Mouse (Mus musculus): ENCODE measurements around the gene Olfr401.
"Not testable (repeated sequence)": the region's sequence is repeated elsewhere in the genome, so short reads cannot be mapped to it uniquely, and the experiment has no call there.

Olfr401 gene

DNA sequence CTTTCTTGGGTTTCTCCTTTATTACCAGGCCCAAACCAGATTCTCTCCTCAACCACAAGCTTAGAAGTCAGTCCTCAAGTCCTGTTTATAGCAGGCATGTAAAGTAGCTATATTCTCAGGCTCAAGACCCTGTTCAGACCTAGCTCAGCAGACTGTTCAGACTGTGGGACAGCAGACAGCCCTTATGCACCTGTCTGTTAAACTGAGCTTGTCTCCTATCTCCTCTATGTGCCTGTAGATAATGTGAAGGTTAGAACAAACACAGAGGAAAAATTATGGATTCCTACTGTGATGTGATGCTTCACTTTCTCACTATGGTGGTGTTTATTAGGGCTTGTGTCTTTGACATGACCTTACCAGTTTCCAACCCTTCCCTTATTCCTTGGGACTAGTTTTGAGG is at the start of gene Olfr401:
Gene Olfr401 (plus strand): TSS at position 301 of the 400 bp plus-strand sequence.
- no peak for DNase-seq (ENCODE audit: low spot score in 2 of 2)

DNA sequence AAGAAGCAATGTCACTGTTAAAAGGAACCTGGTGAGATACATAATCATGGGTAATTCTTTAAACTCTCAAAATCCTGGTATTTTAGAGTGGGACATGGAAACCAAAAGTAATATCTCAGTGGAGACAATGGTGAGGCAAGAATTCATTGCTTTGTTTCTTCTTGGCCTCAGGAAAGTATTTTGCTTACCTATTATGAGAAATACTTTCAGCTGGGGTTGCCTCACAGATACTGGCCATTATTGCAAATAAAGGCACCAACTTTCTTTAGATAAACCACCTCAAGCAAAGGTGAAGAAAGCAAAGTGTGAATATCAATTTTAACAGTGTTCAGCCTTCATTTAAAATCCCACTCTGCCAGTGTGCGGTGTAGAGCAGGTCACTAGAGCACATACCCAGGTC is 43.9 kb upstream of the Olfr401 start, which contains the start of gene Zfp616:
Gene Zfp616 (plus strand): TSS at position 301 of the 400 bp plus-strand sequence.
- no peak for DNase-seq (ENCODE audit: low spot score in 2 of 2)

DNA sequence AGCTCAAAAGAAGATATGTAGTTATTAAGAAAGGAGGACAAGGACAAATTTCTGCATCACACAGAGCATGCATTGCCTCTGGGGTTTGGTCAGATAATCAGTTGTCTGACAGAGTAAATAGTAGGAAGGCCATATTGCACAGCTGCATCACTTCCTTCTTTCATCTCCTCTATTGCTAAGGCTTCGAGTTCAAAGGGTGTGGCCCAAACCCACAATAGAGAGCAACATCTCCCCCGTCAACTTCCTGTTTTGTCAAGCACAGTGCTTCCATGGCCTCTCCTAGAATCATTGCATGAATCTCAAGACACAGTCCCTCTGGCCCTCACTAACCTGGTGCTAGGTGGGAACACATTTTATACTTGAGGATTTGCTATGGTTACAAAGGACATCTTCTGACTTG is 12.8 kb upstream of the Olfr401 start:
- no peak for DNase-seq (ENCODE audit: low spot score in 2 of 2)

DNA sequence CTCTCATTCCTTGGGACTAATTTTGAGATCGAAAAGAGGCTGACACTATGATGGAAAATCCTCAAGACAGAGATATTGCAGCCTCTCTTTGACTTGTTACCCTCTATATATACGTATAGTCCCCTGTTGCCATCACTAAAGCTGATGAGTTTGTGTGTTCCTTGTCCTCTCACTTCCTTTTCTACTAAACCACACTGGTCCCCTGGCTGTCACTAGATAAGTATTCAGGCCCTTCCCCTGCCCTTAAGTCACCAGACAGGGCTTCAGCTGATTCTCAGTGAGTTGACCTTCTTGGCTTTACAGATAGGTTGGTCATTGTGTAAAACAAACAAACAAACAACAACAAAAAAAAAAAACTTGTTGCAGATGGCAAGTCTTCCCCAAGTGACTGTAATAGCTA is 12.0 kb upstream of the Olfr401 start:
- DNase-seq (ENCODE audit: low spot score in 2 of 2): no peak

DNA sequence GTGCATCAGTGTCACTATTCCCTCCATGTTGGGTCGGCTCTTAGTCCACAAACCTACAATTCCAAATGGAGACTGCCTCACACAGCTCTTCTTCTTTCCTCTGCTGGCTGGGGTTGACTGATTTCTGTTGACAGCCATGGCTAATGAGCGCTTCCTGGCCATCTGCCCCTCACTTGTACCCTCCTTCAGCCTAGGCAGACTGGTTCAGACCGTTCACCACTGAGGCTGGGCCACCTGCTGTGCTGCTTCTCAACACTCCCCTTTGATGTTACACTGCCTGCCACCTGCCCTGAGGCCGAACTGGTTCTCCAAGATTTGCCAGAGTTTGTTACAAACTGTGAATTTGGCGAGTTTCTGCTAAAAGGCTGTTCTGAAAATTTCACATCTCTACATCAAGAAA is 8.4 kb upstream of the Olfr401 start:
- DNase-seq (ENCODE audit: low spot score in 2 of 2): no peak

DNA sequence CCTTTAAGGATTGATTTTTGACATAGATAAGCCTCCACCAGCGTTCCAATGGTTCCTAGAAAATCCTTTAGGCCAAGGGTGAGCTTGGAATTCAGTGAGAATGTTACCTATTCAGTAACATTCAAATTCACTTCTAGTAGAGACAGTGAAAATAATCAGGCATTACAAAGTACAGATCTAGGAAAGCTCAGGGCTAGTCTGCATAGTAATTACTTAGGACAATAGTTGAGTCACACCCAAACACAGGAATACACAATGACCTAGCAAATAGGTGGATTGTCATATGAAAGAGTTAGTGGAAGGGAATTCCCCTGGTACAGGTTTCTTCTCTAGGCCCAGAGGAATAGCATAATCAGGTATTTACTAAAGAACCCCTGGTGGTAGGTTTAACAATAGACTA is 26.5 kb downstream of the Olfr401 start:
- DNase-seq (ENCODE audit: low spot score in 2 of 2): not testable (repeated sequence)

DNA sequence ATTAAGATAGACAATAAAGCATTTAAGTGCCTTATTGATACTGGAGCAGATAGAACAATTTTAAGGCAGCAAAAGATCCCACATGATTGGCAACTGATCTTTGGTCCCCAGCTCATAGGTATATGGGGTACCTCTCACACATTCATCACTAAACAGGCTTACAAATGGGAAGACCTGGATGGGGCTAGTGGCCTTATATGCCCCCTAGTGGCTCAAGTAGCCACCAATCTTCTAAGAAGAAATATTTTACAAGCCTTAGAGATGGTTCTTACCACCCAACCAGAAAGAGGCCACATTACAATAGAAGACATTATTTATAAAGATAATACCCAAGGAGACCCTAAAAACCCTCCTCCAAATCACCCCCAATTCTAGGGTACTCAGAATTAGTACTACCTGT is 32.4 kb downstream of the Olfr401 start:
- DNase-seq (ENCODE audit: low spot score in 2 of 2): no peak

DNA sequence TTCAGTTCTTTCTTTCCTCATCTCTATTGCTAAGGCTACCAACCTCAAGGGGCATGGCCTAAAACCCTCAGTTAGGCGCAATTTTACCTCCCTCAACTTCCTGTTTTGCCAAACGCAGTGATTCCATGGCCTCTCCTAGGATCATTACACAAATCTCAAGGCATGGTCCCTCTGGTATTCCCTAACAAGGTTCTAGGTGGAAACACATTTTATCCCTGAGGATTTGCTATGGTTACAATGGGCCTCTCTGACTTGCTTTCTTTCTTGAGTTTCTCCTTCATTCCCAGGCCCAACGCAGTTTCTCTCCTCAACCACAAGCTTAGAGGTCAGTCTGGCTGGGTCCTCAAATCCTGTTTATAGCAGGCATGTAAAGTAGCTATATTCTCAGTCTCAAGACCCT is 39.7 kb downstream of the Olfr401 start, which contains the start of gene Olfr402:
Gene Olfr402 (plus strand): TSS at position 301 of the 400 bp plus-strand sequence.
- no peak for DNase-seq (ENCODE audit: low spot score in 2 of 2)

DNA sequence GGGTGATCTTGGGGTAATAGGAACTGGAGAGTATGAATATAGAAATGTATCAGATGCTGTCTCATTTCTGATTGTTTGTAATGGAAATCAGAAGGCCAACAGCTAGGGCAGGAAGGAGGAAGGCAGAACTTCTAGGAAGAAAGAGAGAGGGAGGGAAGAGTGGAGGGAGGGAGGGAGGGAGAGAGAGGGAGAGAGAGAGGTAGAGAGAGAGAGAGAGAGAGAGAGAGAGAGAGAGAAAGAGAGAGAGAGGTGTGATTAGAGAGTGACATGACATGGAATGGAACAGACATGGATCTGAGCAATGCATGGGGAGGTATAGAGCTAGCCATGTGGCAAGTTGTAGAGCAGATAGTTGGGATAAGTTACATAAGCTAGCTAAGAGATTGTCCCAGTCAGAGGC is 55.3 kb downstream of the Olfr401 start:
- DNase-seq (ENCODE audit: low spot score in 2 of 2): no peak

Data from urinary bladder, adult 18-20 months (tissue).